Mouse (Mus musculus): ENCODE data around the gene Igf1. TPM values are rescaled to one million over a fixed set of nuclear protein-coding genes. Genes with fewer than 3 reads are reported as not detected.

Gene Igf1
- total and polyA plus RNA-seq, 3 experiments: not detected

DNA sequence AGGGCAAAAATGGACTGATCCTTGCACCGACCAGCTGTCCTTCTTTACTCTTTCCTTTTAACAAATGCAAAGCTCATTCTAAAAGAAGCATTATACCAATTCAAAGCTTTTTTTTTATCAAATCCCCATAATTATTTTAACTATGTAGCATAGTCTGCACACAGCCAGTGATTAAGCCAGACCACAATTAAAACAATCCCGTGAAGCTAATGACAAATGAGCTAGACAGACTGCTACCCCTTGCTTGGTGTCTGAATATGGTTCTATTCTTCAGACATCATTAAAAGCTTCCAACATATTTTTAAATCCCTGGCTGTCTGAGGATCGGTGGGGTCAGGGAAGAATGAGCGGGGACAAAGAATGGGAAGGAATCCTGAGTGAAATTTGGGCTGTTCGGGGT lies 127.3 kb downstream of the Igf1 start (continued):
- no peak for TF ChIP-seq KAT2A (conservative IDR thresholded peaks at IDR 0.05; ENCODE audit: low read depth, low read length)
- no peak for TF ChIP-seq NELFE (IDR thresholded peaks at IDR 0.05; ENCODE audit: low read depth, low read length)
- TF ChIP-seq POLR2AphosphoS2 (IDR thresholded peaks at IDR 0.05; ENCODE audit: low read length): no peak

DNA sequence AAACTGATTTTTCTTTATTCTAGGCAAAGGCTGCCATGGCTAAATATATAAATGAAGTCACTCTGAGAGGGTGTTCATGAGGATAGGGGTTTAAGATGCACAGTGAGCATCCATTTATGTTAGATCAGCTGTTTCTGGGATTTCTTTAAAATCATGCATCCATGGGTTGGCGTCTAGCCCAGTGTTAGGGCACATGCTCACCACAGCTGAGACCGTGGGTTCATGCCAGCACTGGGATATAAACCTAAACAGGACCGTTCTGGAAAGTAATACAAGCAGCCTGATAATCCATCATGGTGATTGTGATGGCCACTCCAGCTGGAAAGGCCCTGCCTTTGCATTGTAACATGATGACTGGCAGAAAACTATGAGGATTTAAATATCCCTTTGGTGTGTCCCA lies 128.1 kb downstream of the Igf1 start:
- Histone ChIP-seq H3K36me3 (ENCODE audit: control insufficient read depth in 1 of 2, insufficient read depth in 2 of 2, low read length in 2 of 2) (no peaks in the 10 kb centered on the region), H3K4me1 (ENCODE audit: control insufficient read depth in 1 of 2, insufficient read depth in 2 of 2, low read length in 2 of 2) (no peaks in the 10 kb centered on the region), H3K27ac (ENCODE audit: control insufficient read depth, low read depth, low read length) (no peak overlapping the region), H3K4me3 (ENCODE audit: control insufficient read depth in 1 of 2, insufficient read depth in 1 of 2, low read depth in 2 of 2, low read length in 2 of 2) (no peak overlapping the region), H3K9me3 (replicated peaks; ENCODE audit: insufficient read depth, low read length) (no peaks in the 10 kb centered on the region), H3K9ac (ENCODE audit: control insufficient read depth, low read depth, low read length, poor library complexity, severe bottlenecking) (no peak overlapping the region), H3K27me3 (ENCODE audit: control insufficient read depth in 1 of 2, insufficient read depth in 2 of 2, low read length in 2 of 2) (no peaks in the 10 kb centered on the region), H3K79me2 (ENCODE audit: control insufficient read depth, insufficient read depth, low read length, poor library complexity) (no peaks in the 10 kb centered on the region)
- no peak for DNase-seq (ENCODE audit: low read depth, low spot score)
- TF ChIP-seq EP300 (IDR thresholded peaks at IDR 0.05; ENCODE audit: low read depth in 1 of 2, low read length in 2 of 2) (no peak), MAX (IDR thresholded peaks at IDR 0.05; ENCODE audit: low read length) (no peak), KAT2A (conservative IDR thresholded peaks at IDR 0.05; ENCODE audit: low read depth, low read length) (no peak), MXI1 (IDR thresholded peaks at IDR 0.05; ENCODE audit: low read depth, low read length) (no peak), NRF1 (IDR thresholded peaks at IDR 0.05; ENCODE audit: insufficient read depth, low read depth, low read length, poor library complexity, severe bottlenecking) (no peak), NELFE (IDR thresholded peaks at IDR 0.05; ENCODE audit: low read depth, low read length) (no peak), TAL1 (IDR thresholded peaks at IDR 0.05; ENCODE audit: low read length) (no peak), POLR2A (IDR thresholded peaks at IDR 0.05; ENCODE audit: control insufficient read depth in 1 of 2, insufficient read depth in 1 of 2, low read depth in 1 of 2, low read length in 2 of 2, poor library complexity in 1 of 2) (no peak), ZKSCAN1 (IDR thresholded peaks at IDR 0.05; ENCODE audit: low read depth, low read length) (no peak), CHD1 (IDR thresholded peaks at IDR 0.05; ENCODE audit: low read depth, low read length) (no peak), BHLHE40 (IDR thresholded peaks at IDR 0.05; ENCODE audit: borderline replicate concordance, low read depth, low read length) (no peak), GABPA (IDR thresholded peaks at IDR 0.05; ENCODE audit: low read depth, low read length) (no peak), HCFC1 (IDR thresholded peaks at IDR 0.05; ENCODE audit: low read depth, low read length) (no peak), TCF12 (IDR thresholded peaks at IDR 0.05; ENCODE audit: low read depth, low read length) (no peak), ZNF384 (IDR thresholded peaks at IDR 0.05; ENCODE audit: low read depth, low read length) (no peak), ZC3H11A (IDR thresholded peaks at IDR 0.05; ENCODE audit: low read depth, low read length) (no peak), ELF1 (IDR thresholded peaks at IDR 0.05; ENCODE audit: low read depth, low read length) (no peak), MAZ (IDR thresholded peaks at IDR 0.05; ENCODE audit: low read depth, low read length) (no peak), SMC3 (IDR thresholded peaks at IDR 0.05; ENCODE audit: low read depth, low read length) (no peak)

Other genes starting within 250 kb of the Igf1 start
- gene Pmch, start 232.8 kb downstream of the Igf1 start, total RNA-seq (2012; rRNA removed): 0.23 TPM in 1 of 2 replicates, not detected in the other
- 1 to 10 TPM in 1 of 2 experiments, not detected in 1; 1.8 TPM for gene Pmch, start 232.8 kb downstream of the Igf1 start, polyA plus RNA-seq (2012; ENCODE audit: insufficient read depth in 1 of 2, insufficient read length in 2 of 2, low read depth in 1 of 2, low replicate concordance in 2 of 2, missing spikeins in 1 of 2)